Mouse (Mus musculus) cerebellum, postnatal 10 days (tissue): ENCODE data around the gene Wwox.

Experiments
- DNase-seq, 2 experiments: peaks; one replicate each; pipeline ENCODE4 v3.0.0; 2021; ENCODE audit warnings: mixed read lengths in 2 of 2

Gene Wwox

GRCm38 (mm10) chr8:115259806-115260205 lies 820.4 kb downstream of the Wwox start:
- no peak for DNase-seq

GRCm38 (mm10) chr8:115267196-115267595 lies 827.7 kb downstream of the Wwox start:
- DNase-seq: no peak

- peak in 1 of 2 experiments; percentile 13 for DNase-seq
Measured at GRCm38 (mm10) chr8:115269601-115270000, 830.1 kb downstream of the Wwox start.

GRCm38 (mm10) chr8:115273976-115274375 lies 834.5 kb downstream of the Wwox start:
- DNase-seq: peak; percentile 42 to 61

- no peak for DNase-seq
Measured at GRCm38 (mm10) chr8:115276281-115276680, 836.8 kb downstream of the Wwox start.

- DNase-seq: no peak
Measured at GRCm38 (mm10) chr8:115278291-115278690, 838.8 kb downstream of the Wwox start.

- DNase-seq: no peak
Measured at GRCm38 (mm10) chr8:115290224-115290623, 850.8 kb downstream of the Wwox start.

- DNase-seq: no peak
Measured at GRCm38 (mm10) chr8:115296760-115297159, 857.3 kb downstream of the Wwox start.

GRCm38 (mm10) chr8:115302484-115302883 lies 863.0 kb downstream of the Wwox start:
- DNase-seq: peak; percentile 45 to 52

- no peak for DNase-seq
Measured at GRCm38 (mm10) chr8:115307412-115307811, 868.0 kb downstream of the Wwox start.

- DNase-seq: no peak
Measured at GRCm38 (mm10) chr8:115311003-115311402, 871.5 kb downstream of the Wwox start.

GRCm38 (mm10) chr8:115312371-115312770 lies 872.9 kb downstream of the Wwox start:
- peak; percentile 39 to 53 for DNase-seq

GRCm38 (mm10) chr8:115322501-115322900 lies 883.0 kb downstream of the Wwox start:
- no peak for DNase-seq

- DNase-seq: no peak
Measured at GRCm38 (mm10) chr8:115330671-115331070, 891.2 kb downstream of the Wwox start.

GRCm38 (mm10) chr8:115333972-115334371 lies 894.5 kb downstream of the Wwox start:
- no peak for DNase-seq

GRCm38 (mm10) chr8:115336361-115336760 lies 896.9 kb downstream of the Wwox start:
- no peak for DNase-seq

GRCm38 (mm10) chr8:115348704-115349103 lies 909.2 kb downstream of the Wwox start:
- DNase-seq: no peak

- no peak for DNase-seq
Measured at GRCm38 (mm10) chr8:115350707-115351106, 911.3 kb downstream of the Wwox start.

GRCm38 (mm10) chr8:115357663-115358335 lies 918.3 kb downstream of the Wwox start:
- peak; percentile 17 to 36 for DNase-seq

- no peak for DNase-seq
Measured at GRCm38 (mm10) chr8:115358481-115358880, 919.0 kb downstream of the Wwox start.

- DNase-seq: peak; percentile 5 to 11
Measured at GRCm38 (mm10) chr8:115359701-115360100, 920.2 kb downstream of the Wwox start.

GRCm38 (mm10) chr8:115362518-115362917 lies 923.1 kb downstream of the Wwox start:
- no peak for DNase-seq

GRCm38 (mm10) chr8:115374957-115375356 lies 935.5 kb downstream of the Wwox start:
- DNase-seq: no peak

GRCm38 (mm10) chr8:115375361-115376047 lies 936.0 kb downstream of the Wwox start:
- DNase-seq: peak; percentile 54 to 74
